Mouse (Mus musculus) left cerebral cortex, postnatal 14 days (tissue): ENCODE results near the gene Limch1. TPM values are rescaled to one million over a fixed set of nuclear protein-coding genes. Genes with fewer than 3 reads are reported as not detected.
A peak's percentile ranks its signal among the peaks of the same experiment; 100 is the strongest.

Experiments
- DNase-seq, 2 experiments: peaks; one replicate each; pipeline ENCODE4 v3.0.0; 2021 to 2022; ENCODE audit warnings: low spot score in 2 of 2, mixed read lengths in 1 of 2
- intact Hi-C: fragments of 180-260 bp; cut with DNase I; formaldehyde crosslinking; loops from one replicate; pipeline ENCODE4 v1.15.1; 2025
- total RNA-seq, 2 experiments: library from RNA; stranded (reverse); gene quantifications; 2 replicates each; pipeline ENCODE4 v1.2.3; 2021

The Limch1 gene
- total RNA-seq, 2 experiments from 2014 or later, result 101 TPM

GRCm38 (mm10) chr5:66733556-66733955, 12.1 kb upstream of the Limch1 start:
- no peak for DNase-seq
- intact Hi-C loops, result no loop called here

- intact Hi-C loops, result no loop called here
Observed at GRCm38 (mm10) chr5:66739376-66739775, 6.3 kb upstream of the Limch1 start.

GRCm38 (mm10) chr5:66745996-66746681, 512 bp downstream of the Limch1 start:
- intact Hi-C loops, result loop anchor here (5.0 kb wide), 1 partner anchor 116 kb away; no protein-coding TSS in a partner anchor
- peak; percentile 47 to 54 for DNase-seq

More at GRCm38 (mm10) chr5:66739376-66739775, 6.3 kb upstream of the Limch1 start:
- no peak for DNase-seq

GRCm38 (mm10) chr5:66746761-66747160, 1.1 kb downstream of the Limch1 start:
- DNase-seq, result no peak
- intact Hi-C loops, result loop anchor here (5.0 kb wide), 1 partner anchor 116 kb away; no protein-coding TSS in a partner anchor

GRCm38 (mm10) chr5:66747761-66748430, 2.3 kb downstream of the Limch1 start:
- no peak for DNase-seq
- intact Hi-C loops, result loop anchor here (5.0 kb wide), 1 partner anchor 114 kb away; no protein-coding TSS in a partner anchor

- intact Hi-C loops, result loop anchor here (5.0 kb wide), 1 partner anchor 114 kb away; no protein-coding TSS in a partner anchor
Observed at GRCm38 (mm10) chr5:66748448-66749115, 3.0 kb downstream of the Limch1 start.

GRCm38 (mm10) chr5:66750641-66751040, 5.0 kb downstream of the Limch1 start:
- DNase-seq, result no peak
- intact Hi-C loops, result no loop called here

More at GRCm38 (mm10) chr5:66748448-66749115, 3.0 kb downstream of the Limch1 start:
- no peak for DNase-seq

- DNase-seq, result no peak
- intact Hi-C loops, result no loop called here
Observed at GRCm38 (mm10) chr5:66751332-66751980, 5.8 kb downstream of the Limch1 start.

- intact Hi-C loops, result no loop called here
- DNase-seq, result no peak
Observed at GRCm38 (mm10) chr5:66753620-66754019, 8.0 kb downstream of the Limch1 start.

GRCm38 (mm10) chr5:66756821-66757705, 11.4 kb downstream of the Limch1 start:
- intact Hi-C loops, result no loop called here

GRCm38 (mm10) chr5:66757706-66758237, 12.1 kb downstream of the Limch1 start:
- intact Hi-C loops, result no loop called here
- DNase-seq, result no peak

More at GRCm38 (mm10) chr5:66756821-66757705, 11.4 kb downstream of the Limch1 start:
- DNase-seq, result peak; percentile 32 to 41

GRCm38 (mm10) chr5:66759354-66759753, 13.7 kb downstream of the Limch1 start:
- no peak for DNase-seq
- intact Hi-C loops, result no loop called here

- intact Hi-C loops, result no loop called here
- DNase-seq, result peak in 1 of 2 experiments; percentile 31
Observed at GRCm38 (mm10) chr5:66760747-66761146, 15.1 kb downstream of the Limch1 start.

- DNase-seq, result no peak
- intact Hi-C loops, result no loop called here
Observed at GRCm38 (mm10) chr5:66762006-66762405, 16.4 kb downstream of the Limch1 start.

- no peak for DNase-seq
- intact Hi-C loops, result no loop called here
Observed at GRCm38 (mm10) chr5:66764129-66764528, 18.5 kb downstream of the Limch1 start.

- no peak for DNase-seq
- intact Hi-C loops, result no loop called here
Observed at GRCm38 (mm10) chr5:66765911-66766310, 20.3 kb downstream of the Limch1 start.

GRCm38 (mm10) chr5:66768034-66768433, 22.4 kb downstream of the Limch1 start:
- intact Hi-C loops, result no loop called here
- no peak for DNase-seq

GRCm38 (mm10) chr5:66769070-66769469, 23.4 kb downstream of the Limch1 start:
- DNase-seq, result no peak
- intact Hi-C loops, result no loop called here
